Mouse (Mus musculus): ENCODE results near the gene Wipi1. TPM values are rescaled to one million over a fixed set of nuclear protein-coding genes. Genes with fewer than 3 reads are reported as not detected.

The Wipi1 gene
- total RNA-seq, 1 experiment: 6.6 TPM

DNA sequence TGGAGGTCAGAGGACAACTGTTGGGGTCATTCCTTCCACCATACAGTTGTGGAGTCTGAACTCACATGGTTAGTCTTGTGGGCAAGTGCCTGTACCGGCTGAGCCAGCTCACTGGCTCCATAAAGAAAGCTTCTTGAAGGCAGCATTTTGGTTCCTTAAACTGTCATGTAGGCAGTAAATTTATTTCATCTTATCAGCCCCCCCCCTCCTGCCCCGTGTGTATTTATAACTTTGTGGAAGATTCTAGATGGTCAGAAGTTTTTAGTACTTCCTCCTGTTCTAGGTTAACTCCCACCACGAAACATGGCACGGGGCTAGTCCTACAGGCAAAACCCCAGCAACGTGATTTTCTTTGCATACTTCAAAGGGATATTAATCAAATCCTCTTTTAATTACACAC, 86.9 kb downstream of the Wipi1 start:
- no peaks in the 10 kb centered on the region for H3K36me3 ChIP-seq (ENCODE audit: control insufficient read depth, insufficient read depth, low read length, poor library complexity, severe bottlenecking)
- in situ Hi-C loops (cut with MboI; ENCODE audit: low sequenced_read_pairs in 2 of 2, unreplicated experiment in 2 of 2): no loop called here
- TF ChIP-seq MAFK (IDR thresholded peaks at IDR 0.05; ENCODE audit: insufficient read depth, low read depth, low read length) (no peak), ZNF384 (IDR thresholded peaks at IDR 0.05; ENCODE audit: low read depth, low read length) (no peak), HCFC1 (IDR thresholded peaks at IDR 0.05; ENCODE audit: borderline replicate concordance, insufficient read depth, low read length) (no peak), CHD2 (IDR thresholded peaks at IDR 0.05; ENCODE audit: low read depth, low read length) (no peak), ZC3H11A (IDR thresholded peaks at IDR 0.05; ENCODE audit: borderline replicate concordance, low read depth, low read length) (no peak)

More for the DNA sequence above, 86.9 kb downstream of the Wipi1 start:
- no peaks in the 10 kb centered on the region for H3K9me3 ChIP-seq (ENCODE audit: control insufficient read depth, insufficient read depth, low read depth, low read length)
- H3K27ac ChIP-seq (ENCODE audit: insufficient read depth, low read depth, low read length, poor library complexity, severe bottlenecking): no peak overlapping the region
- H3K4me1 ChIP-seq (ENCODE audit: control insufficient read depth in 2 of 2, insufficient read depth in 2 of 2, low read length in 2 of 2, poor library complexity in 1 of 2): peaks cover 0 to 2% of the 10 kb centered on the region in 2 experiments; a peak in 1 of 4 replicates
- H3K4me3 ChIP-seq (ENCODE audit: insufficient read depth in 1 of 2, low read depth in 1 of 2, low read length in 2 of 2, poor library complexity in 1 of 2, severe bottlenecking in 1 of 2): no peak overlapping the region
- no peak for DNase-seq (ENCODE audit: low read depth, low spot score)
- H3K9ac ChIP-seq (ENCODE audit: insufficient read depth, low read depth, low read length, poor library complexity, severe bottlenecking): no peak overlapping the region

Other genes starting within 250 kb of the Wipi1 start
- 32.9 and 34.8 TPM in 2 replicates for gene Gna13, start 249.1 kb downstream of the Wipi1 start, total RNA-seq (2012; rRNA removed)
- gene 9930022D16Rik, start 198.1 kb downstream of the Wipi1 start, total RNA-seq (2012; rRNA removed): not detected in 2 replicates
- 14.1 and 20.1 TPM in 2 replicates for gene Amz2, start 186.0 kb downstream of the Wipi1 start, total RNA-seq (2012; rRNA removed)
- gene Arsg, start 138.6 kb downstream of the Wipi1 start, total RNA-seq (2012; rRNA removed): 1.0 and 1.4 TPM in 2 replicates
- 25.5 and 26.8 TPM in 2 replicates for gene Slc16a6, start 138.4 kb downstream of the Wipi1 start, total RNA-seq (2012; rRNA removed)
- gene Prkar1a, start 37.4 kb upstream of the Wipi1 start, total RNA-seq (2012; rRNA removed): 26.8 and 46.0 TPM in 2 replicates
- gene Fam20a, start 110.3 kb upstream of the Wipi1 start, total RNA-seq (2012; rRNA removed): 0.45 and 0.58 TPM in 2 replicates
- not detected in 2 replicates for gene 1700012B07Rik, start 216.1 kb upstream of the Wipi1 start, total RNA-seq (2012; rRNA removed)